13 mouse cellular contexts compared by ENCODE assay signal in the genomic region with DNA sequence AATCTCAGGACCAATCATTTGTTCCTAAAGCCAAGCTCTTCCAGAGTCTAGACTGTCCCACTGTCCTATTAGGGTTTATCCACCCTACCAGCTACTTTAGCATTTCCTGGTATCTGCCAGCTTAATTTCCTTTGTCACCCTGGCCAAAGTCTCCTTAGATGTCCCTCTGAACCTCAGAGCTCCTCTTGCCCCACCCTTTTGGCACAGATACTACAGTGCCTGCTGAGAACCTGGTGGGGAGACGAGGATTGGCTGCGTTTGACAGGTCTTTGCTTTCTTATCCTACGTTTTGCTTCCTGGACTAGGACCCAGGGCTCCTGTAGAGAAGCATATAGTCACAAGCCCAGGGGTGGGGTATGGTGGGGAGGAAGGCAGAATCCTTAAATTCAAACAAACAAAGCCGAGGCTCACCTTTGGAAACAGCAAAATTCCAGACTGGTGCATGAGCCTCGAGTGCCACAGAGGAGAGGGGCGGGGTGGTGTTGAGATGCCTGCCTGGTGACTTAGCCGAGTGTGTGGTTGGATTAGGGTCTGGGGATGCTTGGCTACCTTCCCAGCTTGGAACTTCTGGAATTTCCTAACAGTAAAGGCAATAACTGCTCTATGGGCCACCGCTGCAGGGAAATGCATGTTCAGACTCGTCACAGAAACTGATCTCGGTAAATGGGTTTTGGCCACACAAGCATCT. TPM values are rescaled to one million over a fixed set of nuclear protein-coding genes. Genes with fewer than 3 reads are reported as not detected.
DNase-seq lines count a peak whose midpoint lies in the region; ATAC-seq lines count a peak whose summit lies in the region.
"Had no signal": no experiment of that assay in that cellular context is flagged by ENCODE, and none has a peak within 500 bp of the region (broad histone marks: within the 10 kb centered on the region; RNA-seq: fewer than 3 reads in every experiment).

No protein-coding gene starts in this region.

- DNase-seq in Muller cell, postnatal 12 days (ENCODE audit: inconsistent ontology term) = peak; percentile 86
- DNase-seq in embryonic facial prominence, embryonic 14.5 days (ENCODE audit: low spot score) = peak; percentile 83
- DNase-seq in kidney, postnatal 36 days = peak; percentile 43 to 56
- peak; percentile 69 to 84 for DNase-seq in lung, postnatal 4 days
- no peak for DNase-seq in ovary, adult 18-20 months (ENCODE audit: low spot score)
- DNase-seq: cerebellum, postnatal 36 days; layer of hippocampus, adult 9-11 months; right cerebral cortex, postnatal 25 days had no signal

- H3K4me2 ChIP-seq in embryonic facial prominence, embryonic 14.5 days (ENCODE audit: low read depth, low read length) = no peak overlapping the region
- H3K4me2 ChIP-seq: forebrain, embryonic 15.5 days had no signal

- H3K27me3 ChIP-seq in embryonic facial prominence, embryonic 14.5 days (replicated peaks; ENCODE audit: control insufficient read depth, insufficient read depth, low read length) = no peaks in the 10 kb centered on the region
- H3K27me3 ChIP-seq: forebrain, embryonic 15.5 days had no signal

- no peaks in the 10 kb centered on the region for H3K9me3 ChIP-seq in embryonic facial prominence, embryonic 14.5 days (ENCODE audit: control insufficient read depth, low read length)
- H3K9me3 ChIP-seq: forebrain, embryonic 15.5 days had no signal

- 36% methylated on average over 10 of the region's 10 CpGs for WGBS in embryonic facial prominence, embryonic 14.5 days

- H3K4me3 ChIP-seq in embryonic facial prominence, embryonic 14.5 days (ENCODE audit: low read depth, low read length) = no peak overlapping the region
- H3K4me3 ChIP-seq: forebrain, embryonic 15.5 days had no signal

- peak; percentile 61 for ATAC-seq in embryonic facial prominence, embryonic 14.5 days (ENCODE audit: low read depth)
- ATAC-seq in erythroblast, adult 5-6 weeks (replicated peaks; ENCODE audit: low FRiP score, poor library complexity, severe bottlenecking) = no peak
- no peak for ATAC-seq in cerebellum, adult (ENCODE audit: insufficient number of reproducible peaks, low FRiP score, low TSS enrichment)
- ATAC-seq: forebrain, embryonic 15.5 days had no signal

- no peak overlapping the region for H3K9ac ChIP-seq in embryonic facial prominence, embryonic 14.5 days (ENCODE audit: low read depth, low read length)
- H3K9ac ChIP-seq: forebrain, embryonic 15.5 days had no signal

- peaks cover 7% of the 10 kb centered on the region; the same call in 1 of the 2 replicates for H3K4me1 ChIP-seq in embryonic facial prominence, embryonic 14.5 days (ENCODE audit: control insufficient read depth, insufficient read depth, low read length)

- H3K36me3 ChIP-seq in embryonic facial prominence, embryonic 14.5 days (ENCODE audit: control insufficient read depth, insufficient read depth, low read length) = no peaks in the 10 kb centered on the region
- H3K36me3 ChIP-seq: forebrain, embryonic 15.5 days had no signal

- 0 out of 2 replicates have a peak overlapping the region, but pooled peaks have one; percentile 17 for H3K27ac ChIP-seq in embryonic facial prominence, embryonic 14.5 days (replicated peaks; ENCODE audit: low read depth, low read length)
- H3K27ac ChIP-seq: forebrain, embryonic 15.5 days had no signal

RNA-seq across cellular contexts. Expression of gene Arhgef2, which starts 11.7 kb away (rescaled TPM):
- polyA plus RNA-seq in embryonic facial prominence, embryonic 14.5 days (2014; fragmentation: Nextera tagmentation; extraction: Ambion mirVana) = 88.0 and 88.7 TPM in 2 replicates
- total RNA-seq in erythroblast, adult 5-6 weeks (2015; ENCODE audit: low replicate concordance) = 15.2 and 20.5 TPM in 2 replicates
- 16.7 and 18.1 TPM in 2 replicates for total RNA-seq in erythroblast, adult 5-6 weeks (2017; ENCODE audit: low replicate concordance)

RNA-seq across cellular contexts. Expression of gene Ssr2, which starts 18.4 kb away (rescaled TPM):
- 289 and 337 TPM in 2 replicates for polyA plus RNA-seq in embryonic facial prominence, embryonic 14.5 days (2014; fragmentation: Nextera tagmentation; extraction: Ambion mirVana)
- 80.3 and 91.8 TPM in 2 replicates for total RNA-seq in erythroblast, adult 5-6 weeks (2015; ENCODE audit: low replicate concordance)
- 24.3 and 35.9 TPM in 2 replicates for total RNA-seq in erythroblast, adult 5-6 weeks (2017; ENCODE audit: low replicate concordance)

RNA-seq across cellular contexts. Expression of gene Ubqln4, which starts 40.5 kb away (rescaled TPM):
- 46.3 and 50.0 TPM in 2 replicates for polyA plus RNA-seq in embryonic facial prominence, embryonic 14.5 days (2014; fragmentation: Nextera tagmentation; extraction: Ambion mirVana)
- total RNA-seq in erythroblast, adult 5-6 weeks (2015; ENCODE audit: low replicate concordance) = 5.4 and 7.9 TPM in 2 replicates
- total RNA-seq in erythroblast, adult 5-6 weeks (2017; ENCODE audit: low replicate concordance) = 5.7 and 10.0 TPM in 2 replicates

RNA-seq across cellular contexts. Expression of gene Lamtor2, which starts 41.2 kb away (rescaled TPM):
- polyA plus RNA-seq in embryonic facial prominence, embryonic 14.5 days (2014; fragmentation: Nextera tagmentation; extraction: Ambion mirVana) = 97.9 and 107 TPM in 2 replicates
- total RNA-seq in erythroblast, adult 5-6 weeks (2015; ENCODE audit: low replicate concordance) = 4.2 and 8.6 TPM in 2 replicates
- total RNA-seq in erythroblast, adult 5-6 weeks (2017; ENCODE audit: low replicate concordance) = 14.3 and 15.8 TPM in 2 replicates

RNA-seq across cellular contexts. Expression of gene Rab25, which starts 45.9 kb away (rescaled TPM):
- 33.8 and 38.0 TPM in 2 replicates for polyA plus RNA-seq in embryonic facial prominence, embryonic 14.5 days (2014; fragmentation: Nextera tagmentation; extraction: Ambion mirVana)
- total RNA-seq in erythroblast, adult 5-6 weeks (2015; ENCODE audit: low replicate concordance) = not detected in 2 replicates
- not detected in 2 replicates for total RNA-seq in erythroblast, adult 5-6 weeks (2017; ENCODE audit: low replicate concordance)
- polyA plus RNA-seq: heart, postnatal 0 days; macrophage had no signal
